In the genomic region with DNA sequence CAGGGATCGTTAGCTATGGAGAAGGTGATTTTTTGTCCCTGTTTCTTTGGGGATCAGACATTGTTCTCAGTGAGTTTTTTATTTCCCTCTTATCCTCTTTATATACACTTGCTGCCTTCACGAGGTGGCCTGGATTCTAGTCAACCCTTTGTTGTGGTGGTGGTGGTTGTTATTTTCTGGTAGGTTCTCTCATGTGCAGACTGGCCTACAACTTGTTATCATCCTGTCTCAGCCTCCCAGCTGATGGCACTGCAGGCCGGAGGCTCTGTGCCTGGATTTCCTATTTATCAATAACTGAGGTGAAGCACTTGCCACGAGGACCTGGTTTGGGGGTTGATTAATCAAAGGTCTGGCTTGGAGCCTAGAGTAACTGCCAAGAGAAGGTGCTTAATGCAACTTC, we compare ENCODE assay signal across 28 mouse cellular contexts. TPM values are rescaled to one million over a fixed set of nuclear protein-coding genes. Genes with fewer than 3 reads are reported as not detected.
DNase-seq lines count a peak whose midpoint lies in the region; ATAC-seq and TF ChIP-seq lines count a peak whose summit lies in the region.
"Had no signal": no experiment of that assay in that cellular context is flagged by ENCODE, and none has a peak within 500 bp of the region (broad histone marks: within the 10 kb centered on the region; RNA-seq: fewer than 3 reads in every experiment).

No protein-coding gene starts in this region.

- peak; percentile 26 to 27 for DNase-seq in spleen, postnatal 36 days (ENCODE audit: low spot score in 2 of 2)
- DNase-seq in spleen, adult 12 weeks (ENCODE audit: low spot score), result no peak
- DNase-seq in CD4-positive, CD25-positive, alpha-beta regulatory T cell, adult 2 months (ENCODE audit: low read depth, low spot score), result peak; percentile 76
- peak; percentile 82 for DNase-seq in naive thymus-derived CD4-positive, alpha-beta T cell, adult 2 months (ENCODE audit: low read depth)
- no peak for DNase-seq in midbrain, embryonic 11.5 days (ENCODE audit: low spot score, missing footprints)
- DNase-seq in gastrocnemius, adult 2 months, result no peak
- DNase-seq: adrenal gland, postnatal 25 days; cerebellum, adult 11 months; cerebellum, postnatal 10 days; heart, adult 2 months; heart, postnatal 4 days; kidney, adult 8-10 months; kidney, postnatal 14 days; left cerebral cortex, postnatal 4 days; lung, embryonic 14.5 days; lung, postnatal 36 days; right cerebral cortex, postnatal 14 days had no signal

- H3K4me2 ChIP-seq in midbrain, embryonic 11.5 days, result no peak overlapping the region
- H3K4me2 ChIP-seq in kidney, embryonic 16.5 days (replicated peaks; ENCODE audit: low read depth, low read length), result no peak overlapping the region
- H3K4me2 ChIP-seq: forebrain, embryonic 15.5 days; hindbrain, embryonic 14.5 days; intestine, embryonic 15.5 days; limb, embryonic 15.5 days; lung, embryonic 14.5 days; midbrain, embryonic 12.5 days had no signal

- no peaks in the 10 kb centered on the region for H3K27me3 ChIP-seq in midbrain, embryonic 11.5 days (ENCODE audit: control insufficient read depth, insufficient read depth, low read length)
- H3K27me3 ChIP-seq in kidney, embryonic 16.5 days (ENCODE audit: insufficient read depth, low read length), result no peaks in the 10 kb centered on the region
- H3K27me3 ChIP-seq: forebrain, embryonic 15.5 days; intestine, embryonic 15.5 days; limb, embryonic 15.5 days had no signal

- 82% methylated on average over 4 of the region's 4 CpGs for WGBS in midbrain, embryonic 11.5 days
- WGBS in kidney, embryonic 16.5 days, result 73% methylated on average over 4 of the region's 4 CpGs

- no peaks in the 10 kb centered on the region for H3K36me3 ChIP-seq in midbrain, embryonic 11.5 days (ENCODE audit: control insufficient read depth, insufficient read depth, low read length)
- no peaks in the 10 kb centered on the region for H3K36me3 ChIP-seq in kidney, embryonic 16.5 days (ENCODE audit: insufficient read depth, low read length)
- H3K36me3 ChIP-seq: embryonic facial prominence, embryonic 10.5 days; forebrain, embryonic 15.5 days; intestine, embryonic 15.5 days; limb, embryonic 15.5 days; midbrain, embryonic 12.5 days had no signal

- no peak overlapping the region for H3K4me3 ChIP-seq in brown adipose tissue, adult 24 weeks (ENCODE audit: insufficient read depth, low read depth, low read length)
- no peak overlapping the region for H3K4me3 ChIP-seq in midbrain, embryonic 11.5 days (ENCODE audit: low read depth, low read length)
- no peak overlapping the region for H3K4me3 ChIP-seq in gastrocnemius, adult 2 months
- H3K4me3 ChIP-seq in kidney, embryonic 16.5 days (ENCODE audit: low read length), result no peak overlapping the region
- H3K4me3 ChIP-seq: embryonic facial prominence, embryonic 10.5 days; forebrain, embryonic 15.5 days; heart, adult 2 months; intestine, embryonic 15.5 days; limb, embryonic 15.5 days; midbrain, embryonic 12.5 days had no signal

- ATAC-seq in midbrain, embryonic 11.5 days (ENCODE audit: low FRiP score), result no peak
- no peak for ATAC-seq in kidney, embryonic 16.5 days (ENCODE audit: low FRiP score, low TSS enrichment)
- ATAC-seq: forebrain, embryonic 15.5 days; intestine, embryonic 15.5 days had no signal

- peak overlapping the region; percentile 19; the same call in 1 of the 2 replicates for H3K27ac ChIP-seq in brown adipose tissue, adult 24 weeks (replicated peaks; ENCODE audit: low read depth, low read length)
- no peak overlapping the region for H3K27ac ChIP-seq in midbrain, embryonic 11.5 days (ENCODE audit: low read depth, low read length)
- H3K27ac ChIP-seq in gastrocnemius, adult 2 months, result no peak overlapping the region
- no peak overlapping the region for H3K27ac ChIP-seq in kidney, embryonic 16.5 days (ENCODE audit: low read length)
- H3K27ac ChIP-seq: embryonic facial prominence, embryonic 10.5 days; forebrain, embryonic 15.5 days; heart, adult 2 months; hindbrain, embryonic 14.5 days; intestine, embryonic 15.5 days; limb, embryonic 15.5 days; liver, embryonic 14.5 days; midbrain, embryonic 12.5 days; stomach, postnatal 0 days had no signal

- H3K4me1 ChIP-seq in brown adipose tissue, adult 24 weeks (ENCODE audit: control insufficient read depth, insufficient read depth, insufficient read length, low read length), result peaks cover 76% of the 10 kb centered on the region
- H3K4me1 ChIP-seq in midbrain, embryonic 11.5 days (ENCODE audit: control insufficient read depth, insufficient read depth, low read length), result peaks cover 6% of the 10 kb centered on the region; the same call in 1 of the 2 replicates
- peaks cover 11% of the 10 kb centered on the region for H3K4me1 ChIP-seq in kidney, embryonic 16.5 days (ENCODE audit: insufficient read depth, low read length)
- H3K4me1 ChIP-seq: forebrain, embryonic 15.5 days had no signal

- TF ChIP-seq CTCF in gastrocnemius, adult 2 months (IDR thresholded peaks at IDR 0.05), result no peak

- no peaks in the 10 kb centered on the region for H3K9me3 ChIP-seq in midbrain, embryonic 11.5 days (ENCODE audit: control insufficient read depth, low read length)
- no peaks in the 10 kb centered on the region for H3K9me3 ChIP-seq in kidney, embryonic 16.5 days (ENCODE audit: low read length)
- H3K9me3 ChIP-seq: embryonic facial prominence, embryonic 10.5 days; forebrain, embryonic 15.5 days; intestine, embryonic 15.5 days; limb, embryonic 15.5 days; midbrain, embryonic 12.5 days had no signal

- intact Hi-C loops in gastrocnemius, adult 2 months (cut with DNase I), result no loop called here

- no peak overlapping the region for H3K9ac ChIP-seq in midbrain, embryonic 11.5 days (ENCODE audit: low read length)
- no peak overlapping the region for H3K9ac ChIP-seq in kidney, embryonic 16.5 days (replicated peaks; ENCODE audit: low read length)
- H3K9ac ChIP-seq: forebrain, embryonic 15.5 days; hindbrain, embryonic 14.5 days; intestine, embryonic 15.5 days; limb, embryonic 15.5 days; liver, embryonic 14.5 days; lung, embryonic 14.5 days; midbrain, embryonic 12.5 days had no signal

RNA-seq across cellular contexts. Expression of gene Prkch, which starts 20.6 kb away (rescaled TPM):
- polyA plus RNA-seq in brown adipose tissue, adult 24 weeks (2012; ENCODE audit: insufficient read depth, insufficient read length, missing spikeins), result 2.7 and 7.3 TPM in 2 replicates
- 6.1 and 6.6 TPM in 2 replicates for polyA plus RNA-seq in midbrain, embryonic 11.5 days (2014; fragmentation: Nextera tagmentation; extraction: Ambion mirVana)
- 1 to 10 TPM; 5.5 to 7.6 TPM for total RNA-seq in gastrocnemius, adult 2 months (2021)
- 9.8 and 10.5 TPM in 2 replicates for polyA plus RNA-seq in kidney, embryonic 16.5 days (2015; fragmentation: Nextera tagmentation; extraction: Ambion mirVana)
- total RNA-seq: MEL had no signal

RNA-seq across cellular contexts. Expression of gene Tmem30b, which starts 59.0 kb away (rescaled TPM):
- polyA plus RNA-seq in brown adipose tissue, adult 24 weeks (2012; ENCODE audit: insufficient read depth, insufficient read length, missing spikeins), result 0.55 TPM in 1 of 2 replicates, not detected in the other
- 0.92 and 1.8 TPM in 2 replicates for polyA plus RNA-seq in midbrain, embryonic 11.5 days (2014; fragmentation: Nextera tagmentation; extraction: Ambion mirVana)
- total RNA-seq in gastrocnemius, adult 2 months (2021), result under 1 TPM; 0.26 to 0.50 TPM
- polyA plus RNA-seq in kidney, embryonic 16.5 days (2015; fragmentation: Nextera tagmentation; extraction: Ambion mirVana), result 12.7 and 14.6 TPM in 2 replicates
- total RNA-seq: adrenal gland, postnatal 25 days; MEL had no signal

Comparison
In these comparisons a context has a peak if more than half of its experiments do, and no peak if none do; other contexts are left out.
1. DNase-seq: peak in spleen, postnatal 36 days (2 of 2), CD4-positive, CD25-positive, alpha-beta regulatory T cell, adult 2 months (single experiment) and naive thymus-derived CD4-positive, alpha-beta T cell, adult 2 months (single experiment); none in spleen, adult 12 weeks (single experiment), midbrain, embryonic 11.5 days (single experiment) and gastrocnemius, adult 2 months (single experiment).